Mouse (Mus musculus): ENCODE measurements around the gene 0610040J01Rik.

0610040J01Rik gene

DNA sequence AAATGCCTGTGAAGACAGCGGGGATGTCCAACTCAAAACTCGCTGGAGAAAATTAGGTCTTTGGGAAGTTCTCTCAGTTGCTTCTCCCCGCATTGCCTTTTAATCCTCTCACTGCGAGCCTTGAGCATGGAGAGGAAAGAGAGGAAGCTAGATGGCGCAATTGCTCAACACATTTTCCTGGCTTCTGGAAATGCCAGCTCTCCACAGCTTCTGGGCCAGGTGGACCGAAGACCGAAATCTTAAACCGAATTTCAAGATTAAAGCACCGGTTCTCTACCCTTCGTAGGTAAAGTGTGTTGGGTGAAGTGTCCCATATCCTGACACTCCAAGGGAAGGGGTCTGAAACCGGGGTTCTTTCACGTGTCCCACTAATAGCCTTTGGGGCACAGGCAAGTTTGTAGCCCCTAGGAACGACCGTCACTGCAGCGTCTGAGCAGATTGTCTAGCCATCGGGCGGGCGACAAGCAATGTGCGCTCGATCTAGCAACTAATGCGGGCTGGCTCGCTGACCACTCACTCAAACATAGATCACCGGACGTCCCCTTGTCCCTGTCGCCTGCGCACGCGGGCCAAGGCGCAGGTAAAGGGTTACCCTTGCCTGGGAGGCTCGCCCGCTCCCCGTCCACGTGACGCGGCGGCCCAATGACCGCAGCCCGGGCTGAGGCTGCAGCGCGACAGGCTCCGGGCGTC lies at the start of gene 0610040J01Rik:
Gene 0610040J01Rik (plus strand): TSS at position 545 of the 690 bp plus-strand sequence.
- peak; percentile 28 to 67 for DNase-seq (ENCODE audit: low spot score in 2 of 2)

DNA sequence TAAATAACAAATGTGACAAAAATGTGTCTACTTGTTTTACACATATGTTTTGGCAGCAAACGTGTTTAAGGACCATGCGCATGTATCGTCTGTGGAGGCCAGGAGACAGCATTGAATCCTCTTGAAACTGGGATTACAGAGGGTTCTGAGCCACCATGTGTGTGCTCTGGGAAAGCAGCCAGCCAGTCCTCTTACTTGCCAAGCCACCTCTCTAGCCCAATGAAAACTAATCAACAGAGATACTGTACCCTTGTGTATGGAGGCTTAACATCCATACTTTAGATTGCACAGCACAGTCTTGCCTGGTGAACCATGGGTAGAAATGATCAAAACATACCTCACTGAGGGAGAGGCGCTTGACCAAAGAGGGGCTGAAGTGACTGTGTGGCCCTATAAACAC lies 46.3 kb upstream of the 0610040J01Rik start:
- DNase-seq (ENCODE audit: low spot score in 2 of 2) = no peak

DNA sequence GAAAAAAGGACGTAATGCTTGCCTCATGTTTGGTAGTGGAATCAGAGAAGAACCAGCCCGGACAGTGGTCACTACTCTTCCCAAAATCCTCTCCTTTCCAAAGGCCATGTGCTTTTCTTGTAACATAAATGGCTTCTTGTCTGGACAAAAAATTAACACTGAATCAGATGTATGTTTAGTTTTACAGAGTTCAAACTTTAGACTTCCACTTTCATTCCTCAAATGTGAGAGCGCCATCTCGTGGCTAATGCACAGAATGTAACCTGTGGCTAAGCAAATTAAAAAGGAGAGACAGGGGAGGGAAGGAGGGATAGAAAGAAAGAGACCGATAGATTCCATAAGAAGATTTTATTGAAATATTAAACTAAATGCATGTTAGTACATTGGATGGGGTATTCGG lies 45.4 kb upstream of the 0610040J01Rik start:
- peak in 1 of 2 experiments; percentile 44 for DNase-seq (ENCODE audit: low spot score in 2 of 2)

- no peak for DNase-seq (ENCODE audit: low spot score in 2 of 2)
These were observed 44.7 kb upstream of the 0610040J01Rik start for GRCm38 (mm10) chr5:63767464-63767863.

GRCm38 (mm10) chr5:63768220-63768619 lies 43.9 kb upstream of the 0610040J01Rik start:
- DNase-seq (ENCODE audit: low spot score in 2 of 2) = no peak

GRCm38 (mm10) chr5:63772971-63773370 lies 39.2 kb upstream of the 0610040J01Rik start:
- no peak for DNase-seq (ENCODE audit: low spot score in 2 of 2)

DNA sequence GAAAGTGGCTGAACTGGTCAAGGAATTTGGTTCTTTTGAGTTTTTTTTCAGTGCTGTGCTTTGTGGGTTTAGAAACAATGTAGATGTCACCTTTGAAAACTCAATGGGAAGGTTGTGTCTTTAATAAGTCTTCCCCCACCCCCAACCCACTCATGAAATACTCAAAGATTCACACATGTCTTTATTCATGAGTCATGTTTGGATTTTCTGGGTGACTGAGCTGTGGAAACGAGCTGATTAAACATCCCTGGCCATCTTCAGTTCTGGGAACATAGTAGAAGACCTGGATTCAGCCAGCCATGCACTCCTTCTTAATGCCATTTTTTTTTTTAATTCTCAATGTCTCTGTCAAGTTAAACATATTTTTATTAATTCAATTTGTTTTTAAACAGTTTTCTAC lies 38.6 kb upstream of the 0610040J01Rik start:
- no peak for DNase-seq (ENCODE audit: low spot score in 2 of 2)

- no peak for DNase-seq (ENCODE audit: low spot score in 2 of 2)
These were observed 23.9 kb upstream of the 0610040J01Rik start for GRCm38 (mm10) chr5:63788156-63788826.

DNA sequence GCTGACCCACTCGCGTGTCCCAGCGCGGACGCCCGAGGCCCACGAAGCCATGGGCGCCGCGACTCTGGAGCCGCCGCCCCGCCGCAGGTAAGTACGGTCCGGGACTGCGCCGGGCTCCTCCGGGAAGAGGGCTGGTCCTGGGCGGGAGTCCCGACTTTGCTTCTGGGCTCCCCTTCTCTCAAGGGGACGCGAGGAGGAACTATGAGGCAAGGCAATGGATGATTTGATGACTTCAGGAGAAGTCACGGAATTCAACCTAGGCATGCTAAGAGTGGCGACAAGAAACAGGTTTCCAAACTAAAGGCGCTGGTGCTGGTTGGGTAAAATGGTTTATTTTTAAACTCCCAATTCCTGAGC lies 324 bp downstream of the 0610040J01Rik start:
- DNase-seq (ENCODE audit: low spot score in 2 of 2) = no peak

DNA sequence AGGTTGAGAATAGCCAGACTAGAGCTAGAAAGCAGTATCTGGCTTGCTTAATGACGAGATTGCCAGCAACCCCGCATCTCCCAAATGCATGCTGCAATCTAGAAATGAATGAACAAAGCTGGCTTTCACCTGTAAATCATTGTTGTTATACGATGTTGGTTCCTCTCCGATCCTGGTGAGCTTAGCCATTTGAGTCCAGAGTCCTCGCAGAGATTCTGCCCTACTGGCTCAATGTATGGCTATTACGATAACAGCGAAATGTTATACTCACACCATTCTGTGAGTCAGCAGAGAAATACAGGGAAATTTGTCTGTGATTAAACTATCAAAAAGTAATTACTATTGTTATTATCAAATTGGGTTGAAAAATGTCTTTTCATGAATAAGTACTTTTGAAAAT lies 4.5 kb downstream of the 0610040J01Rik start:
- no peak for DNase-seq (ENCODE audit: low spot score in 2 of 2)

GRCm38 (mm10) chr5:63817270-63817669 lies 5.1 kb downstream of the 0610040J01Rik start:
- no peak for DNase-seq (ENCODE audit: low spot score in 2 of 2)

- DNase-seq (ENCODE audit: low spot score in 2 of 2) = no peak
These were observed 6.8 kb downstream of the 0610040J01Rik start for GRCm38 (mm10) chr5:63818975-63819374.

GRCm38 (mm10) chr5:63819519-63819918 lies 7.4 kb downstream of the 0610040J01Rik start:
- no peak for DNase-seq (ENCODE audit: low spot score in 2 of 2)

GRCm38 (mm10) chr5:63821176-63821575 lies 9.0 kb downstream of the 0610040J01Rik start:
- DNase-seq (ENCODE audit: low spot score in 2 of 2) = no peak

DNA sequence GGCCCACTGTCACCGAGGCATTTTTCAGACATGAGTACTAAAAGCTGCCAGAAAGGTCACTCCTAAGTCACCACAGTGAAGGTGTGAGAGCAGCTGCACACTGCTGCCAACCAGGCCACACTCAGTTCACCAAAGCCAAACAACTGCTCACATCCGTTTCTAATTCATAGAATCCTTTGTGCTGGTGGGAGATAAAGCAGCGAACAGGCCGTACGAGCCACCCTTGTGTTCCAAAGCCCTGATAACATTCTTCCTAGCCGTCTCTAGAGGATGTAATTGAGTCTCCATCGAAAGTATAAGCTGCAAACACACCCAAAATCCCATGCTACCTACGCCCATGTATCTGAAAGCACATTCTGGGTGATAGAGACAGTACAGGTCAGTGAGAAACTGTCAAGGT lies 9.7 kb downstream of the 0610040J01Rik start:
- no peak for DNase-seq (ENCODE audit: low spot score in 2 of 2)

DNA sequence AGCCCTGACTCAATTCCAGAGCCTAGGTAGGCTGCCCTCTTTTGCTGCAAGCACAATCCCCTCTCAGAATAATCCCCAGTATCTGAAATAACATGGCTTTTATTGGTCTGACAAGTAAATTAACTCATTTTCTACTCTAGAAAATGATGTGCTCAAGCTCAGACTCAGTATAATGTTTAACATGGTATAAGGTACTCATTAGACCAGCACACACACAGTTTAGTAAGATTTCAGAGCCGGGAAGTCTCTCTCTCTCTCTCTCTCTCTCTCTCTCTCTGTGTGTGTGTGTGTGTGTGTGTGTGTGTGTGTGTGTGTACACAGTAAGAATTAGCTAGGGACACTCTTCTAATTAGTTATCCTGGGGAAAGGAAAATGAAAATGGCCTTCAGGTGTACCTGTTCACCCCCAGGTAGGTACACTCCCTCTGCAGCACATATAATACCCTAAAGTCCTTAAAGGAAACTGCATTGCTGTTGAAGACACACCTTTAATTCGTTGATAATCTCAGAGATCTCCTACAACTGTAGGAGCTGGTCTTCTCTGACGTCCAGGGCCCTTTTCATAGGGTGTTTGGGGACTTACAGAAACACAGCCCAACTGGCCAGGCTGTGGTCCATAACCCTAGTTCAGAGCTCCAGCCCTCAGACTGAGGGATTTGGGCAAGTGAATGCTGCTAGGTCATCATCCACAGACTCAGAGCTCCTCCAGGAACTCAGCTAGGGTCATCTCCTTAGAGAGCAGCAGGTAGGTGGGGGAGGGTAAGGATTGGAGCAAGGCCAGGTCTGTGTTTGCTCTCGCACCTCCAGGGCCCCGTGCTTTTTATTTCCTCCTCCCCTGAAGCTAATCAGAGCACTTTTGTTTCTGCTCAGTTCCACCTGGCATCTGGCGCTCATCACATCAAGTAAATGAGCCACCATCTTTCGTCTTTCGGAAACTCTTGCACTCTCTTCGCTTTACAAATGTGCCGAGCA lies 11.5 kb downstream of the 0610040J01Rik start:
- DNase-seq (ENCODE audit: low spot score in 2 of 2) = no peak

DNA sequence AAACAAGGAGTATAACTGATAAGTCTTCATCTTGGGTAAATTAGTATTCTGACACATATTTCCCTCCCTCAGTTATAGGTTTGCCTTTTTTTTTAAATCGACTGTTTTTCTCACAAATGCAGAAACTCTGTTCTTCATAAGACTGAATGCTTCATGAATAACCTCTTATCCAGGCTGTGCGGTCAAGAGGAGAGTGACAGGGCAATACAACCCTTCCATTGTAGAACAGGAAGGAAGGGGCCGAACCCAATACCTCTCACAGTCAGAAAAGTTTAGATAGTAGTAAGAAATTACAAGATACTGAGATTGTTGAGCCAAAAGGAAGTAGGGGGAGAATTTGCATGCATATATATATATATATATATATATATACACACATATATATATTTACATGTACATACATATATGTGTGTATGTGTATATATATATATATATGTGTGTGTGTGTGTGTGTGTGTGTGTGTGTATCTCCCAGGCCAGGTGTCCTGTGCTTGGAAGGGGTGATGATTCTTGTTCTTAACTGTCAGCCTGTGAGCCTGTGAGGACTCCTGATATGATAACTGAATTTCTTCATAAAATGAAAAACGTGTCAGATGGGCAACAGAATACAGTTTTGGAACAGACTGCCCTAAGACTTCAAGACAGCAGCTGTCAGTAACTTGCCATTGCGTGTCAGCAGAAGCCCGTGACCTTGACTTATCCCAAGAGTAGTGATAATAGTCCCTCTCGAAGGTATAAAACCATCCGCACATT lies 12.6 kb downstream of the 0610040J01Rik start:
- DNase-seq (ENCODE audit: low spot score in 2 of 2) = no peak

- DNase-seq (ENCODE audit: low spot score in 2 of 2) = no peak
These were observed 13.7 kb downstream of the 0610040J01Rik start for GRCm38 (mm10) chr5:63825881-63826280.

- no peak for DNase-seq (ENCODE audit: low spot score in 2 of 2)
These were observed 14.8 kb downstream of the 0610040J01Rik start for GRCm38 (mm10) chr5:63827006-63827405.

DNA sequence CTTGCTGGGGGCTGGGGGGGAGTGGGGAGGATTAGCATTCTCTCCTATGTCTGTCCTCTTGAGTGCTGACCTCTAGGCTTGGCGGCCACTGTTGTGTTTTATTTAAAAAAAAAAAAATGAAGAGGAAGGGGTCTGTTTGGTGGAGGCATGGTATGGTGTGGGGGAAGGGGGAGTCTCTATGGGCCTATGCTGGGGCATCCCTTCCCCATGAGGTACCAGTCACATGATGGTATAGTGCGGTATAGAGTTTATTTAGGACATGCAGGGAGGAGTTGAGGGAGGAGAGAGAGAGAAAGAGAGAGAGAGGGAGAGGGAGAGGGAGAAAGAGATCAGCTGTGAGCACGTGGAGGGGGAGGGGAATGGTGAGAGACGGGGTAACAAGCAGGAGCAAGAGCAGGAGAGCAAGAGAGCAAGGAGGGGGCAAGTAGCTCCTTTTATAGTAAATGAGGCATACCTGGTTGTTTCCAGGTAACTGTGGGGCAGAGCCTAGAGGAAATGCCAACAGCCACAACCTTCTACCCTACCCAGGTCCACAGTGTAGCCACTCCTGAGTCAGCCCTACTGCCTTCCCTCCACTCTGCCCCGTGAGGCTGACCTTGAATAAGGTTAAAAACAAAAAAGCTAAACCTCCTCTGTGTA lies 15.4 kb downstream of the 0610040J01Rik start:
- DNase-seq (ENCODE audit: low spot score in 2 of 2) = no peak
